Mouse (Mus musculus): Measurements from ENCODE around the gene Smad1. TPM values are rescaled to one million over a fixed set of nuclear protein-coding genes. Genes with fewer than 3 reads are reported as not detected.

Gene Smad1
- polyA plus RNA-seq, 1 experiment from 2014 or later: 59.4 TPM

DNA sequence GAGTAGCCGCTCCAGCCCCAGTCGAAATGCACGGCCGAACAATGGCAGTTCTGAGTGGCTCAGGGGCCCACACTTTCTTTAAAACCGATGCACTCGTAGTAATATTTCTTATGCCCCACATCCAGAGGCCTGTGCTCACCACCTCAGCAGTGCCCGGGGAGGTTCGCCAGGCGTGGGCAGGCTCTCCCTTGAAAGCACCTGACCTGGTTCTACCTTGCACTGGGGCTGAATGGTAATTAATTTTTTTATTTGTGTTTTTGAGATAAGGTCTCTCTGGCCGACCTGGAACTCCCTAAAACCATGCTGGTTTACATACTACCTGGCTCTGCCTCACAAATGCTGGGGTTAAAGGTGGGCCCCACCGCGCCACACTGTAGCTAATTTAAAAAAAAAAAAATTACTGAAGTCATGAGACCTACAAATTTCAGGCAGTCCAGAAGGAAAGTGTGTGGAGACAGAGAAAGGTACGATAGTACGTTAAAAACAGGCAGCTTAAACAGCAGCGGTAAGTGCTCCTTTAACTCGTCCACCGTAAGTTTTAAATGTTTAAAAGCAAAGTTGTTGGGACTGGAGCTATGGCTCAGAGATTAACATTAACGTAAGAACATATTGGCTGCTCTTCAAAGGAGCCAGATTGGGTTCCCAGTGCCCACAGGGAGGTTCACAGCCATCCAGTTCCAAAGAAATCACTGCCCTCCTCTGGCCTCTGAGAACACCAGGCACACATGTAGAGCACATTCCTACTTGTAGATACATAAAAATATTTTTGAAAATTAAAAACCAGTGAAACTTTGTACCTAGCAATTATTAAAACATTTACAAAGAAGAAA lies 103.8 kb downstream of the Smad1 start:
- Histone ChIP-seq H3K9ac (ENCODE audit: low read depth, low read length) (peak overlapping the region; percentile 86), H3K27me3 (replicated peaks; ENCODE audit: control insufficient read depth, insufficient read depth, low read length) (no peaks in the 10 kb centered on the region), H3K9me3 (ENCODE audit: control insufficient read depth, low read length) (no peaks in the 10 kb centered on the region), H3K36me3 (ENCODE audit: control insufficient read depth, insufficient read depth, low read length) (no peaks in the 10 kb centered on the region), H3K4me2 (ENCODE audit: low read depth, low read length) (peak overlapping the region; percentile 92), H3K4me1 (ENCODE audit: control insufficient read depth, insufficient read depth, low read length) (peaks cover 13% of the 10 kb centered on the region), H3K4me3 (ENCODE audit: low read depth, low read length) (peak overlapping the region; percentile 67), H3K27ac (replicated peaks; ENCODE audit: low read depth, low read length) (peak overlapping the region; percentile 98)
- DNase-seq (ENCODE audit: low spot score) (peak; percentile 25), ATAC-seq (ENCODE audit: low read depth) (no peak)
- WGBS: 13% methylated on average over 18 of the region's 18 CpGs

DNA sequence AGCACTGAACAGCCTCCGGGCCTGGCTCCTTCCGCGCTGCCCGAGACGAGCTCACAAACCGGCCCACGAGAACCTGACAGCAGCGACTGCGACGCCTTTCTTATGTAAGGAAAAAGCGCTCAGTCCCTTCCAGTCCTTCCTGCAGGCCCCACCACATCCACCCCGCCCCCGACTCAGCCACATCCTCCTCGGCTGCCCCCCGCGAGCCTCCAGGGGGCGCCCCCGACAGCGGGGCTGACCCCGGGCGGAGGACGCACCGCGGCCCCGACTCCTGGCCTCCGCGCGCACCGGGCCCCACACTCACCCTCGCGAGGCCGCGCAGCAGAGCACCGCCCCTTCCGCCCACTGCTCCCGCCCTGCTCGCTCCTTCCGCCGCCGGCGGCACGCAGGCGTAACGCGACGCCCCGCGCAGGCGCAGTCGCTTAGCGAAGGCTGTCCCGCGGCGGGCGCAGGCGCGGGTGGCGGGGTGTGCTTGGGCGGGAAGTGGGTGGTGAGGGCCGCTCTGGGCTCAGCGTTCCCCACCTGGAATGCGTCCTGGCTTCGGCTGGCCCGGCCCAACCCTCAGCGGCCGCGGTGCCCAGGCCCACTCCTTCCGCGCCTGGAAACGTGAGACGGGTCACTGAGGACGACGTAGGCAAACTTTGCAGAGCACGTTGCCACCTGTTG lies 104.6 kb downstream of the Smad1 start, which contains the start of gene Mmaa:
TSS of gene Mmaa (minus strand) at position 328 of the 666 bp plus-strand sequence.
- 1% methylated on average over 17 of the region's 74 CpGs for WGBS

DNA sequence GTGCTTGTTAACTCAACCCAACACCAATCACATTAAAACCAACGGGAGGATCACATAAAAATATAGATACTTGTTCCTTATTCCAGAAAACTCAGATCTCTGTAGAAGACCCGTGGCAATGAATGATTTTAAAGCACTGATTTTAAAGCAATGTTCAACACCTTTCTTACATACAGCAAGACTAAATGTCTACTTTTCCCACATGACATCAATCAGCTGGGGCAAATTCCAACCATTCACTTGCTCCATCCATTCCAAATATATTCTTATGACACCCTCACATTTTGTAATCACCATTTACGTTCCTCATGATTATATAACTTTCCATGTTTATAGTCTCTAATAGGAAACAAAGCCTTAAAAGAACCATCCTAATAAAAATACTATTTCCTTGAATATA lies 105.5 kb downstream of the Smad1 start:
- Histone ChIP-seq H3K9ac (ENCODE audit: low read depth, low read length) (peak overlapping the region; percentile 86), H3K27ac (replicated peaks; ENCODE audit: low read depth, low read length) (peak overlapping the region; percentile 98), H3K4me2 (ENCODE audit: low read depth, low read length) (peak overlapping the region; percentile 92), H3K36me3 (ENCODE audit: control insufficient read depth, insufficient read depth, low read length) (no peaks in the 10 kb centered on the region), H3K4me1 (ENCODE audit: control insufficient read depth, insufficient read depth, low read length) (peaks cover 13% of the 10 kb centered on the region), H3K27me3 (replicated peaks; ENCODE audit: control insufficient read depth, insufficient read depth, low read length) (no peaks in the 10 kb centered on the region), H3K4me3 (ENCODE audit: low read depth, low read length) (peak overlapping the region; percentile 67), H3K9me3 (ENCODE audit: control insufficient read depth, low read length) (no peaks in the 10 kb centered on the region)
- 50% methylated on average over 3 of the region's 3 CpGs for WGBS
- DNase-seq (ENCODE audit: low spot score) (no peak), ATAC-seq (ENCODE audit: low read depth) (no peak)

More for the DNA sequence above, 104.6 kb downstream of the Smad1 start, which contains the start of gene Mmaa:
- ATAC-seq (ENCODE audit: low read depth) (peak; percentile 98), DNase-seq (ENCODE audit: low spot score) (peak; percentile 98)
- Histone ChIP-seq H3K27ac (replicated peaks; ENCODE audit: low read depth, low read length) (peak within 1 kb of the TSS; percentile 98), H3K4me2 (ENCODE audit: low read depth, low read length) (peak within 1 kb of the TSS; percentile 92), H3K27me3 (replicated peaks; ENCODE audit: control insufficient read depth, insufficient read depth, low read length) (no peaks in the 10 kb centered on the region), H3K4me1 (ENCODE audit: control insufficient read depth, insufficient read depth, low read length) (peaks cover 13% of the 10 kb centered on the region), H3K36me3 (ENCODE audit: control insufficient read depth, insufficient read depth, low read length) (no peaks in the 10 kb centered on the region), H3K4me3 (ENCODE audit: low read depth, low read length) (peak within 1 kb of the TSS; percentile 67), H3K9ac (ENCODE audit: low read depth, low read length) (peak within 1 kb of the TSS; percentile 86), H3K9me3 (ENCODE audit: control insufficient read depth, low read length) (no peaks in the 10 kb centered on the region)

DNA sequence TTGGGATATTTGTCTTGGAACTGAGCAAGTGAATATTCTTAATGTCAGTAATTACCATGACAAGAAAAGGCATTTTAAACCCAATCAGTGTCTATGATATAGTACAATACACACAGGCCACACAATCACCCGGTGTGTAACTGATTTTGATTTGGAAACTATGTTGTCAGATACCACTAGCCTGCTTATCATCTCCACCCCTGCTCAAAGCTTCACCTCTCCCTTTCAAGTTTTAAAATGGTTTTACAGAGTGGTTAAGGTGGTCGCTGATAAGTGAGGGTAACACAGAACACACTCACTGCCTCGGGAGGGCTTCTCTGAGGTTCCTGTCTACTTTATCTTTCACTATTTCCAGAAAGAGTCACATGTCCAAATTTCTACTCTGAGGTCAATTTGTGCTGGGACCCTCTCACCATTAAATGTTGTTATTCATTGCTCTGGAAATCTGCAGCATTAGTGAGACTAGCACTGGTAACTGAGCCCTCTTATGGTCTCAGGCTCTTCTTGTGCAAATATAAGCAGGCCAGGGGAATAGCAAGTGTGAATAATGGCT lies 106.5 kb downstream of the Smad1 start:
- Histone ChIP-seq H3K4me2 (ENCODE audit: low read depth, low read length) (peak overlapping the region; percentile 92), H3K27me3 (replicated peaks; ENCODE audit: control insufficient read depth, insufficient read depth, low read length) (no peaks in the 10 kb centered on the region), H3K4me1 (ENCODE audit: control insufficient read depth, insufficient read depth, low read length) (peaks cover 13% of the 10 kb centered on the region), H3K36me3 (ENCODE audit: control insufficient read depth, insufficient read depth, low read length) (no peaks in the 10 kb centered on the region), H3K9ac (ENCODE audit: low read depth, low read length) (no peak overlapping the region), H3K9me3 (ENCODE audit: control insufficient read depth, low read length) (no peaks in the 10 kb centered on the region), H3K27ac (replicated peaks; ENCODE audit: low read depth, low read length) (no peak overlapping the region), H3K4me3 (ENCODE audit: low read depth, low read length) (no peak overlapping the region)
- 85% methylated on average over 3 of the region's 3 CpGs for WGBS
- DNase-seq (ENCODE audit: low spot score) (no peak), ATAC-seq (ENCODE audit: low read depth) (no peak)

DNA sequence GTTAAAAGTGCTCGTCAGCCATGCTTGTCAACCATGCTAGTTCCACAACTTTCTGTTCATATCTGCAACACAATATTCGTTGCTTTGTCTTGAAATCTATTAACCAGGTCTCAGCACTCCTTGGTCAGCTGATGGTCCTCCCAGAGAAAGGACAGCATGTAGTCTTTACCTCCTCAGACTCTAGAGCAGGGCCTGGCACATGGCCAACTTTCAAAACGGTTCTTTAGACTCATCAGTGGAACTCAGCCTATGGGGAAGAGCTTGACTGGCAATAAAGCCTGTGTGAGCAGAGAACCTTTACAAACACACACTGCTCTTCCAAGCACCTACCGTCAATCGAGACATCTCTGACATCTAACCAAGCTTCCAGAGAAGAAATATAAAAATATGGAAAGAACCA lies 109.7 kb downstream of the Smad1 start:
- no peak overlapping the region for H3K4me2 ChIP-seq (ENCODE audit: low read depth, low read length)
- H3K27me3 ChIP-seq (replicated peaks; ENCODE audit: control insufficient read depth, insufficient read depth, low read length): no peaks in the 10 kb centered on the region
- DNase-seq (ENCODE audit: low spot score) (no peak), ATAC-seq (ENCODE audit: low read depth) (no peak)
- H3K4me3 ChIP-seq (ENCODE audit: low read depth, low read length): no peak overlapping the region
- H3K9me3 ChIP-seq (ENCODE audit: control insufficient read depth, low read length): no peaks in the 10 kb centered on the region
- H3K27ac ChIP-seq (replicated peaks; ENCODE audit: low read depth, low read length): no peak overlapping the region
- 75% methylated on average over 5 of the region's 5 CpGs for WGBS
- H3K9ac ChIP-seq (ENCODE audit: low read depth, low read length): no peak overlapping the region
- H3K4me1 ChIP-seq (ENCODE audit: control insufficient read depth, insufficient read depth, low read length): peaks cover 13% of the 10 kb centered on the region
- H3K36me3 ChIP-seq (ENCODE audit: control insufficient read depth, insufficient read depth, low read length): no peaks in the 10 kb centered on the region

DNA sequence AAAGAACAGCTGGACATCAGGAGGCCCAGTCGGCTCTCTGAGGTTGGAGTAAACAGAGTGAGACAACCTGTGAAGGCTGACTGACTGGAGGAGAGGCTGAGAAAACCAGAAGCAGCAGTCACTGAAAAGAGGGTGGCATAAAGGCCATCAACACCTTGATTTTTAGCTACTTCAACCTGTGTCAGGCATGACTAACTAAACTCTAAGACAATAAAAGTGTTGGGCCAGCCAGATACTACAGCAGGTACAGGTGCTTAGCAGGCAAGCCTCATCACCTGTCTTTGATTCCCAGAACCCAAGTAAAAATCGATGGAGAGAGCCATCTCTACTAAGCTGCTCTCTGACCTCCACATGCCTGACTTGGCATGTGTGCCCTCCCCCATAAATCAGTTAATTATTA lies 110.6 kb downstream of the Smad1 start:
- Histone ChIP-seq H3K4me1 (ENCODE audit: control insufficient read depth, insufficient read depth, low read length) (peaks cover 10% of the 10 kb centered on the region), H3K27me3 (replicated peaks; ENCODE audit: control insufficient read depth, insufficient read depth, low read length) (no peaks in the 10 kb centered on the region), H3K4me2 (ENCODE audit: low read depth, low read length) (no peak overlapping the region), H3K9me3 (ENCODE audit: control insufficient read depth, low read length) (no peaks in the 10 kb centered on the region), H3K27ac (replicated peaks; ENCODE audit: low read depth, low read length) (no peak overlapping the region), H3K4me3 (ENCODE audit: low read depth, low read length) (no peak overlapping the region), H3K9ac (ENCODE audit: low read depth, low read length) (no peak overlapping the region), H3K36me3 (ENCODE audit: control insufficient read depth, insufficient read depth, low read length) (0 out of 2 replicates have a peak, but pooled peaks cover 6% of the 10 kb centered on the region)
- DNase-seq (ENCODE audit: low spot score): no peak
- whole genome bisulfite sequencing: 66% methylated on average over 2 of the region's 2 CpGs
- ATAC-seq (ENCODE audit: low read depth): no peak

Other genes with a start within 250 kb of the Smad1 start
- not detected in 2 replicates for gene 1700011L22Rik, start 150.9 kb downstream of the Smad1 start, polyA plus RNA-seq (2014; fragmentation: Nextera tagmentation; extraction: Ambion mirVana)
- gene Mmaa, start 104.6 kb downstream of the Smad1 start, polyA plus RNA-seq (2014; fragmentation: Nextera tagmentation; extraction: Ambion mirVana): 13.2 and 15.2 TPM in 2 replicates
- gene Otud4, start 240.1 kb upstream of the Smad1 start, polyA plus RNA-seq (2014; fragmentation: Nextera tagmentation; extraction: Ambion mirVana): 22.2 and 24.0 TPM in 2 replicates